In genomic region chr1:29261375-29261774, GRCm38 (mm10) we compare ENCODE assay signal across 27 mouse cellular contexts.
DNase-seq lines count a peak whose midpoint lies in the region; ATAC-seq and TF ChIP-seq lines count a peak whose summit lies in the region.
"Had no signal": no experiment of that assay in that cellular context is flagged by ENCODE, and none has a peak within 500 bp of the region (broad histone marks: within the 10 kb centered on the region; RNA-seq: fewer than 3 reads in every experiment).

No protein-coding gene starts in this region.

- H3K27ac ChIP-seq in forebrain, postnatal 0 days (ENCODE audit: low read depth, low read length) = no peak overlapping the region
- H3K27ac ChIP-seq in forebrain, embryonic 13.5 days = no peak overlapping the region
- H3K27ac ChIP-seq: forebrain, embryonic 15.5 days; heart, adult 2 months; heart, embryonic 10.5 days; heart, embryonic 13.5 days; hindbrain, embryonic 10.5 days; hindbrain, embryonic 13.5 days; hindbrain, postnatal 0 days had no signal

- DNase-seq in forebrain, postnatal 0 days = peak; percentile 11
- DNase-seq in brain, adult 2 months (ENCODE audit: low read depth, low spot score) = peak; percentile 27
- DNase-seq in brain, embryonic 18.5 days (ENCODE audit: low read depth, low spot score) = peak; percentile 26
- peak; percentile 8 for DNase-seq in telencephalon, adult 2 months (ENCODE audit: low read depth, low spot score)
- DNase-seq in heart, postnatal 10 days = no peak
- DNase-seq in right cerebral cortex, postnatal 10 days (ENCODE audit: low spot score in 2 of 2) = no peak
- DNase-seq: adrenal gland, postnatal 10 days; adrenal gland, postnatal 36 days; B cell, adult 2 months; cerebellum, adult 18-20 months; cerebellum, adult 9-10 months; cerebellum, postnatal 14 days; gastrocnemius, postnatal 10 days; gastrocnemius, postnatal 36 days; heart, adult 2 months had no signal

- WGBS in forebrain, postnatal 0 days = 42% methylated on average over 3 of the region's 3 CpGs
- WGBS in forebrain, embryonic 13.5 days = 56% methylated on average over 3 of the region's 3 CpGs

- no peak overlapping the region for H3K4me2 ChIP-seq in forebrain, postnatal 0 days (ENCODE audit: low read depth)
- H3K4me2 ChIP-seq in forebrain, embryonic 13.5 days = no peak overlapping the region
- H3K4me2 ChIP-seq: forebrain, embryonic 15.5 days; heart, embryonic 13.5 days; hindbrain, embryonic 13.5 days had no signal

- no peak overlapping the region for H3K9ac ChIP-seq in forebrain, postnatal 0 days
- H3K9ac ChIP-seq in forebrain, embryonic 13.5 days = no peak overlapping the region
- H3K9ac ChIP-seq: forebrain, embryonic 15.5 days; heart, embryonic 13.5 days; hindbrain, embryonic 13.5 days had no signal

- intact Hi-C loops in heart, postnatal 10 days (cut with DNase I) = no loop called here

- H3K4me3 ChIP-seq in forebrain, postnatal 0 days (ENCODE audit: low read depth, low read length) = no peak overlapping the region
- no peak overlapping the region for H3K4me3 ChIP-seq in forebrain, embryonic 13.5 days
- H3K4me3 ChIP-seq: forebrain, embryonic 15.5 days; heart, adult 2 months; heart, embryonic 10.5 days; heart, embryonic 13.5 days; hindbrain, embryonic 10.5 days; hindbrain, embryonic 13.5 days had no signal

- H3K9me3 ChIP-seq in forebrain, postnatal 0 days (ENCODE audit: low read length) = no peaks in the 10 kb centered on the region
- H3K9me3 ChIP-seq in forebrain, embryonic 13.5 days (replicated peaks) = no peaks in the 10 kb centered on the region
- H3K9me3 ChIP-seq: forebrain, embryonic 15.5 days; G1E; heart, embryonic 10.5 days; heart, embryonic 13.5 days; hindbrain, embryonic 10.5 days; hindbrain, embryonic 13.5 days had no signal

- TF ChIP-seq CTCF in forebrain, postnatal 0 days (IDR thresholded peaks at IDR 0.05; ENCODE audit: low read depth) = no peak

- no peaks in the 10 kb centered on the region for H3K4me1 ChIP-seq in forebrain, postnatal 0 days (ENCODE audit: insufficient read depth)
- no peaks in the 10 kb centered on the region for H3K4me1 ChIP-seq in forebrain, embryonic 13.5 days
- H3K4me1 ChIP-seq: forebrain, embryonic 15.5 days; heart, embryonic 10.5 days; heart, embryonic 13.5 days; hindbrain, embryonic 10.5 days; hindbrain, embryonic 13.5 days had no signal

- H3K27me3 ChIP-seq in forebrain, postnatal 0 days (ENCODE audit: insufficient read depth, low read length) = no peaks in the 10 kb centered on the region
- H3K27me3 ChIP-seq in forebrain, embryonic 13.5 days = no peaks in the 10 kb centered on the region
- H3K27me3 ChIP-seq: CH12.LX; forebrain, embryonic 15.5 days; heart, embryonic 13.5 days; hindbrain, embryonic 13.5 days; Patski had no signal

- peak; percentile 55; the same call in 1 of the 2 replicates for ATAC-seq in forebrain, postnatal 0 days
- no peak for ATAC-seq in forebrain, embryonic 13.5 days
- ATAC-seq: forebrain, embryonic 15.5 days; hindbrain, postnatal 0 days; inflammation-experienced regulatory T-cells, adult 6 months; intestine, embryonic 16.5 days; Patski had no signal

- H3K36me3 ChIP-seq in forebrain, postnatal 0 days (ENCODE audit: insufficient read depth) = no peaks in the 10 kb centered on the region
- no peaks in the 10 kb centered on the region for H3K36me3 ChIP-seq in forebrain, embryonic 13.5 days (ENCODE audit: poor library complexity, severe bottlenecking)
- H3K36me3 ChIP-seq: forebrain, embryonic 15.5 days; G1E; heart, embryonic 10.5 days; heart, embryonic 13.5 days; hindbrain, embryonic 10.5 days; hindbrain, embryonic 13.5 days had no signal

Comparison
In these comparisons a context has a peak if more than half of its experiments do, and no peak if none do; other contexts are left out.
1. DNase-seq: peak in forebrain, postnatal 0 days (single experiment), brain, adult 2 months (single experiment), brain, embryonic 18.5 days (single experiment) and telencephalon, adult 2 months (single experiment); none in heart, postnatal 10 days (0 of 2) and right cerebral cortex, postnatal 10 days (0 of 2).